Mouse (Mus musculus): ENCODE measurements at regions not wholly inside any gene's neighbourhood (a gene's known extent, or its start where the extent isn't known, plus 50 kb on each side); places are given as distances from the start of the nearest gene placed in this dataset.

- Histone ChIP-seq H3K4me1 (peaks cover 8% of the 10 kb centered on the region; the same call in 1 of the 2 replicates), H3K4me2 (replicated peaks) (no peak overlapping the region), H3K9ac (no peak overlapping the region), H3K27me3 (no peaks in the 10 kb centered on the region), H3K36me3 (no peaks in the 10 kb centered on the region), H3K4me3 (replicated peaks) (no peak overlapping the region), H3K9me3 (replicated peaks) (no peaks in the 10 kb centered on the region), H3K27ac (replicated peaks) (no peak overlapping the region)
- no peak for ATAC-seq (ENCODE audit: insufficient number of reproducible peaks, low FRiP score, low TSS enrichment, low read depth)
- WGBS = 66% methylated on average over 10 of the region's 10 CpGs
Measured at GRCm38 (mm10) chr3:149381559-149382245, 391.3 kb upstream of the Adgrl2 start.

DNA sequence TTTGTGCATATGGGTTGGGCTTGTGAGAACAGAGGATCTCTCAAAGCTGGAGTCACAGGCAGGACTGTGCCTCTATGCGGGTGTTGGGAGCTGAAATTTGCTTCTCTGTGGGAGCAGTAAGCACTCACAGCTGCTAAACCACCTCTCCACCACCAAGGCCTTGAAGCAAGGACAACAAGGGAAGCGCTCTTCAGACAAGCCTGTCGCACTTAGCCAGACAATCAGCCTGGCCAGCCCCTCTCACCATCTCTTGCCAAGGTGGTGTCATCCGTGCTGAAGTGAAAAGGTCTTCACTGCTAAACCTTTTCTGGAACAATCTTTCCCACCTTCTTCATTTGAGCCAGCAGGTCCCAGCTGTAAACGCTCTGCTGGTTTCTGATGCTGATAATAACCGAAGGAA is 390.7 kb upstream of the Adgrl2 start:
- H3K4me1 ChIP-seq = peaks cover 8% of the 10 kb centered on the region; the same call in 1 of the 2 replicates
- no peak overlapping the region for H3K4me2 ChIP-seq (replicated peaks)
- no peaks in the 10 kb centered on the region for H3K36me3 ChIP-seq
- H3K27ac ChIP-seq (replicated peaks) = no peak overlapping the region
- 77% methylated on average over 6 of the region's 6 CpGs for WGBS
- no peaks in the 10 kb centered on the region for H3K9me3 ChIP-seq (replicated peaks)
- ATAC-seq (ENCODE audit: insufficient number of reproducible peaks, low FRiP score, low TSS enrichment, low read depth) = no peak
- H3K9ac ChIP-seq = no peak overlapping the region
- no peaks in the 10 kb centered on the region for H3K27me3 ChIP-seq
- H3K4me3 ChIP-seq (replicated peaks) = no peak overlapping the region

DNA sequence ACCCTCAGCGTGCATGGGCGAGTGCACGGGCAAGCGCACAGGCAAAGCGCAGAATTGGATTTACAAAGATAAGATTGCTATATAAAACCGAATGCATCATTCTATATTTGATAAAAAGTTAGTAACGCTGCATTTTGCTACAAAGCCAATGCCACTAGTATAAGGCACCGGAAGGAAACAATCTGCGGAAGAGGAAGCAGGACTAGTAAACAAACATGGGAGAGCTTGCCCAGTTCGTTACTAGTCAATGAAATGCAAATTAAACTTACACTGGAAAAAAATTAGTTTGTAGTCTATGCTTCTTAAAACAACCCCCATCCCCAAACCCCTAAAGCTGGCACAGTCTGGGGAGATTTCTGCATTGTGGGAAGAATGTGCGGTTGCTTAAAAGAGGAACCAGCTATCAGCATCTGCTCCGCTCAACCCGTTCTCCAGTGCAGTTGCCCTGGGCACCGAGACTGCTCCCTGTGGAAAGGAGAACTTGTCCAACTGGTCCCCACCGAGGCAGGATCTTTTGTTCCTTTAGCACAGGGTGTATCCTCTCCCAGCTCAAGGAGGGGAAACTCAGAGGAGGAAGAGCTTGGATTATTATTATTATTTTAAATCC is 389.6 kb upstream of the Adgrl2 start:
- Histone ChIP-seq H3K4me1 (peaks cover 8% of the 10 kb centered on the region; the same call in 1 of the 2 replicates), H3K9ac (no peak overlapping the region), H3K9me3 (replicated peaks) (no peaks in the 10 kb centered on the region), H3K27me3 (no peaks in the 10 kb centered on the region), H3K36me3 (no peaks in the 10 kb centered on the region), H3K4me2 (replicated peaks) (0 out of 2 replicates have a peak overlapping the region, but pooled peaks have one; percentile 6), H3K27ac (replicated peaks) (peak overlapping the region; percentile 44; the same call in 1 of the 2 replicates), H3K4me3 (replicated peaks) (no peak overlapping the region)
- 65% methylated on average over 15 of the region's 15 CpGs for WGBS
- no peak for ATAC-seq (ENCODE audit: insufficient number of reproducible peaks, low FRiP score, low TSS enrichment, low read depth)

DNA sequence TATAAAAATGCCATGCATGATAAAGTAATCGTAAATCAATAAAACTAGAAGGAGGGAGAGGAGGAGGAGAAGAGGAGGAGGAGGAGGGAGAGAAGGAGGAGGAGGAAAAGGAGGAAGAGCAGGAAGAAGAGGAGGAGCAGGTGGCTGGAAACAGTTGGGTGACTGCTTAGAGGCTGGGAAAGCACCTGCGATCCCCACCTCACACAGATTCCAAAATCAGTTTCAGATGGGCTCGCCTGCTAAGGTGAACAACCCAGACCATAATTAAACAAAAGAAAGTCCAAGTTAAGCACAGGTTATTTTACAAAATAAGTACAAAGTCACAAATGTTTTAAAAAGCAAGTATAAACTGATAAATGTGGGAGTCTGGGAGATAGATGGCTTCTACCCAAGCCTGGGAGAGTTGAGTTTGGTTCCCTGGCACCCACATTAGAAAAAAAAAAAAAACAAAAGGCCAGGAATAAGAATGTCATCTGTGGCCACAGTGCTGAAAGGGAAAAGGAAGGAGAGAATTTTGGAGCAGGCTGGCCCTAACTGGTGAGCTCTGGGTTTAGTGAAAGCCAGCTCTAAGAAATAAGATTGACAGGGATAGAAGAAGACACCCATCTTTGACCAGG is 389.0 kb upstream of the Adgrl2 start:
- no peak overlapping the region for H3K4me2 ChIP-seq (replicated peaks)
- 71% methylated on average over 3 of the region's 3 CpGs for WGBS
- H3K4me1 ChIP-seq = peaks cover 8% of the 10 kb centered on the region; the same call in 1 of the 2 replicates
- no peak for ATAC-seq (ENCODE audit: insufficient number of reproducible peaks, low FRiP score, low TSS enrichment, low read depth)
- no peak overlapping the region for H3K9ac ChIP-seq
- H3K27ac ChIP-seq (replicated peaks) = 0 out of 2 replicates have a peak overlapping the region, but pooled peaks have one; percentile 44
- H3K36me3 ChIP-seq = no peaks in the 10 kb centered on the region
- no peak overlapping the region for H3K4me3 ChIP-seq (replicated peaks)
- no peaks in the 10 kb centered on the region for H3K9me3 ChIP-seq (replicated peaks)
- no peaks in the 10 kb centered on the region for H3K27me3 ChIP-seq

GRCm38 (mm10) chr3:149371439-149371838 is 381.1 kb upstream of the Adgrl2 start:
- no peaks in the 10 kb centered on the region for H3K9me3 ChIP-seq (replicated peaks)
- no peaks in the 10 kb centered on the region for H3K36me3 ChIP-seq
- H3K4me1 ChIP-seq = no peaks in the 10 kb centered on the region
- H3K9ac ChIP-seq = no peak overlapping the region
- 76% methylated on average over 5 of the region's 5 CpGs for WGBS
- H3K4me3 ChIP-seq (replicated peaks) = no peak overlapping the region
- H3K27me3 ChIP-seq = no peaks in the 10 kb centered on the region
- H3K4me2 ChIP-seq (replicated peaks) = no peak overlapping the region
- H3K27ac ChIP-seq (replicated peaks) = no peak overlapping the region
- ATAC-seq (ENCODE audit: insufficient number of reproducible peaks, low FRiP score, low TSS enrichment, low read depth) = no peak

DNA sequence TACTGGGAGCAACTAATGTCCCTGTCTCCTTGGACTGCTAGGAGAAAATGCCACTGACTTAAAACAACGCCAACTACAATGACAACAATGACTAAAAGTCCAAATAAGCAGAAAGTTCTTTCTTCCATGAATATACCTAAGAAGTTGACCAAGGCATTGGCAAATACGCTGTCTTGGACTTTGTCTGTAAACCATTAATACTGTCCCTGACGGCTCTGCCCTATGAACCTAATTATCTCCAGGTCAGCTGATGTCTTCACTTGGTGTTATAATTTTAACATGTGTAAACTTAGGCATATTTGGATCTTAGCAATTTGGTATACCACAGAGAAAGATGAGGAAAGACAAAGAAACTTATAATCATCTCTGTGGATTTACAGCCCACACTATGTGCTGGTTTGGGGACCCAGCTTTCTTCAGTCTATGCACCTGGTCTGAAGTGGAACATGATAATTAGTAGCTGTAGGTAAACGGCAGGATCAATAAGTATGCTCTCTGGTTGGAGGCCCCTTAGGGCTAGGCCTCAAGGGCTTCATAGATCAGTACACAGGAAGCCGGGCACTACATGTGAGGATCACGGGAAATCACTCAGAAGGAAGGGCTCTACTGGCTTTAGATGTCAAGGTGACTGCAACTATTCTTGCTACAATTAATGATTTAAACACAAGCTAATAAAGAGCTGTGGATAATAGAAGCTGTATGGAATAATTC is 380.3 kb upstream of the Adgrl2 start:
- no peak for ATAC-seq (ENCODE audit: insufficient number of reproducible peaks, low FRiP score, low TSS enrichment, low read depth)
- 85% methylated on average over 6 of the region's 6 CpGs for WGBS
- H3K9me3 ChIP-seq (replicated peaks) = no peaks in the 10 kb centered on the region
- no peak overlapping the region for H3K27ac ChIP-seq (replicated peaks)
- no peak overlapping the region for H3K4me2 ChIP-seq (replicated peaks)
- H3K27me3 ChIP-seq = no peaks in the 10 kb centered on the region
- H3K4me1 ChIP-seq = no peaks in the 10 kb centered on the region
- H3K36me3 ChIP-seq = no peaks in the 10 kb centered on the region
- no peak overlapping the region for H3K9ac ChIP-seq
- H3K4me3 ChIP-seq (replicated peaks) = no peak overlapping the region

- no peaks in the 10 kb centered on the region for H3K9me3 ChIP-seq (replicated peaks)
- 75% methylated on average over 3 of the region's 3 CpGs for WGBS
- no peak overlapping the region for H3K9ac ChIP-seq
- no peak overlapping the region for H3K4me2 ChIP-seq (replicated peaks)
- H3K4me3 ChIP-seq (replicated peaks) = no peak overlapping the region
- H3K27me3 ChIP-seq = no peaks in the 10 kb centered on the region
- H3K27ac ChIP-seq (replicated peaks) = no peak overlapping the region
- ATAC-seq (ENCODE audit: insufficient number of reproducible peaks, low FRiP score, low TSS enrichment, low read depth) = no peak
- H3K36me3 ChIP-seq = no peaks in the 10 kb centered on the region
- H3K4me1 ChIP-seq = no peaks in the 10 kb centered on the region
Measured at GRCm38 (mm10) chr3:149367888-149368287, 377.5 kb upstream of the Adgrl2 start.

DNA sequence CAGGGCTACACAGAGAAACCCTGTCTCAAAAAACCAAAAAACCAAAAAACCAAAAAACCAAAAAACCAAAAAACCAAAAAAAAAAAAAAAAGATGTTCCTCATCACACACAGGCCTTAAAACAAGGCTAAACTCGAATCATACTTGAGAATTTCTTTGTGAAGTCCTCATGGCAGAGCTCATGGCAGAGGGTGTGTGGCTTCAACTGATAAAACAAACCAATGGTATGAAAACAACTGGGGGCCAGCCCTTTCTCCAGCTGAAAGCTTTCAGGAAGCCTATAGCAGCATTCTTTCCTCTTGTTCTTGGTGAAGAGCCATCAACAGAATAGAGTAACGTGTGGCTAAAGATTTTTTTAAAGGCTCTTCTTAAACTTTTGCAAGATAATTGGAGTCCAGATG is 369.8 kb upstream of the Adgrl2 start:
- Histone ChIP-seq H3K27ac (replicated peaks) (no peak overlapping the region), H3K4me2 (replicated peaks) (no peak overlapping the region), H3K4me1 (peaks cover 10% of the 10 kb centered on the region; the same call in 1 of the 2 replicates), H3K36me3 (no peaks in the 10 kb centered on the region), H3K4me3 (replicated peaks) (no peak overlapping the region), H3K27me3 (no peaks in the 10 kb centered on the region), H3K9me3 (replicated peaks) (no peaks in the 10 kb centered on the region), H3K9ac (no peak overlapping the region)
- ATAC-seq (ENCODE audit: insufficient number of reproducible peaks, low FRiP score, low TSS enrichment, low read depth) = no peak
- 65% methylated on average over 2 of the region's 2 CpGs for WGBS

GRCm38 (mm10) chr3:149358570-149359193 is 368.3 kb upstream of the Adgrl2 start:
- Histone ChIP-seq H3K9me3 (replicated peaks) (no peaks in the 10 kb centered on the region), H3K36me3 (no peaks in the 10 kb centered on the region), H3K9ac (no peak overlapping the region), H3K4me1 (peaks cover 10% of the 10 kb centered on the region; the same call in 1 of the 2 replicates), H3K27ac (replicated peaks) (no peak overlapping the region), H3K4me3 (replicated peaks) (no peak overlapping the region), H3K4me2 (replicated peaks) (0 out of 2 replicates have a peak overlapping the region, but pooled peaks have one; percentile 1), H3K27me3 (no peaks in the 10 kb centered on the region)
- WGBS = 30% methylated on average over 6 of the region's 6 CpGs
- ATAC-seq (ENCODE audit: insufficient number of reproducible peaks, low FRiP score, low TSS enrichment, low read depth) = no peak

- H3K4me1 ChIP-seq = peaks cover 10% of the 10 kb centered on the region; the same call in 1 of the 2 replicates
- H3K4me3 ChIP-seq (replicated peaks) = no peak overlapping the region
- no peaks in the 10 kb centered on the region for H3K36me3 ChIP-seq
- no peaks in the 10 kb centered on the region for H3K27me3 ChIP-seq
- H3K27ac ChIP-seq (replicated peaks) = no peak overlapping the region
- ATAC-seq (ENCODE audit: insufficient number of reproducible peaks, low FRiP score, low TSS enrichment, low read depth) = peak; percentile 63; the same call in 1 of the 2 replicates
- 44% methylated on average over 14 of the region's 14 CpGs for WGBS
- H3K9ac ChIP-seq = no peak overlapping the region
- no peaks in the 10 kb centered on the region for H3K9me3 ChIP-seq (replicated peaks)
- 0 out of 2 replicates have a peak overlapping the region, but pooled peaks have one; percentile 1 for H3K4me2 ChIP-seq (replicated peaks)
Measured at GRCm38 (mm10) chr3:149357903-149358569, 367.7 kb upstream of the Adgrl2 start.

All from embryonic facial prominence, embryonic 15.5 days (tissue).